Mouse (Mus musculus): ENCODE measurements around the gene Srrt.
A peak's percentile ranks its signal among the peaks of the same experiment; 100 is the strongest.

Srrt gene

GRCm38 (mm10) chr5:137307071-137307912, at the start of gene Srrt:
Srrt (minus strand) TSS chr5:137307674.
- DNase-seq (ENCODE audit: extremely low spot score, low read depth, low spot score) = peak; percentile 98

- no peak for DNase-seq (ENCODE audit: extremely low spot score, low read depth, low spot score)
Measured at GRCm38 (mm10) chr5:137354091-137354490, 46.6 kb upstream of the Srrt start.

GRCm38 (mm10) chr5:137352011-137352975, 44.8 kb upstream of the Srrt start:
- no peak for DNase-seq (ENCODE audit: extremely low spot score, low read depth, low spot score)

GRCm38 (mm10) chr5:137351394-137351793, 43.9 kb upstream of the Srrt start:
- DNase-seq (ENCODE audit: extremely low spot score, low read depth, low spot score) = no peak

- DNase-seq (ENCODE audit: extremely low spot score, low read depth, low spot score) = no peak
Measured at GRCm38 (mm10) chr5:137351058-137351380, 43.5 kb upstream of the Srrt start.

GRCm38 (mm10) chr5:137350205-137351057, 43.0 kb upstream of the Srrt start:
- no peak for DNase-seq (ENCODE audit: extremely low spot score, low read depth, low spot score)

GRCm38 (mm10) chr5:137349384-137350204, 42.1 kb upstream of the Srrt start, which contains the start of gene Ephb4:
Ephb4 (plus strand) TSS chr5:137350109.
- no peak for DNase-seq (ENCODE audit: extremely low spot score, low read depth, low spot score)

- DNase-seq (ENCODE audit: extremely low spot score, low read depth, low spot score) = no peak
Measured at GRCm38 (mm10) chr5:137348482-137349383, 41.3 kb upstream of the Srrt start.

GRCm38 (mm10) chr5:137347856-137348255, 40.4 kb upstream of the Srrt start:
- no peak for DNase-seq (ENCODE audit: extremely low spot score, low read depth, low spot score)

- DNase-seq (ENCODE audit: extremely low spot score, low read depth, low spot score) = no peak
Measured at GRCm38 (mm10) chr5:137346983-137347382, 39.5 kb upstream of the Srrt start.

- DNase-seq (ENCODE audit: extremely low spot score, low read depth, low spot score) = no peak
Measured at GRCm38 (mm10) chr5:137346388-137346787, 38.9 kb upstream of the Srrt start.

GRCm38 (mm10) chr5:137345821-137346220, 38.3 kb upstream of the Srrt start:
- no peak for DNase-seq (ENCODE audit: extremely low spot score, low read depth, low spot score)

GRCm38 (mm10) chr5:137343869-137344268, 36.4 kb upstream of the Srrt start:
- DNase-seq (ENCODE audit: extremely low spot score, low read depth, low spot score) = no peak

- no peak for DNase-seq (ENCODE audit: extremely low spot score, low read depth, low spot score)
Measured at GRCm38 (mm10) chr5:137343412-137343811, 35.9 kb upstream of the Srrt start.

GRCm38 (mm10) chr5:137342407-137343012, 35.0 kb upstream of the Srrt start:
- DNase-seq (ENCODE audit: extremely low spot score, low read depth, low spot score) = no peak

GRCm38 (mm10) chr5:137340222-137340621, 32.7 kb upstream of the Srrt start:
- DNase-seq (ENCODE audit: extremely low spot score, low read depth, low spot score) = no peak

GRCm38 (mm10) chr5:137339290-137339979, 32.0 kb upstream of the Srrt start:
- no peak for DNase-seq (ENCODE audit: extremely low spot score, low read depth, low spot score)

Measured in hindlimb bud, embryonic 11.5 days (tissue).